Mouse (Mus musculus): ENCODE measurements around the gene Arhgdia. TPM values are rescaled to one million over a fixed set of nuclear protein-coding genes. Genes with fewer than 3 reads are reported as not detected.

The Arhgdia gene
- polyA plus RNA-seq, 1 experiment from 2014 or later, result 458 TPM

DNA sequence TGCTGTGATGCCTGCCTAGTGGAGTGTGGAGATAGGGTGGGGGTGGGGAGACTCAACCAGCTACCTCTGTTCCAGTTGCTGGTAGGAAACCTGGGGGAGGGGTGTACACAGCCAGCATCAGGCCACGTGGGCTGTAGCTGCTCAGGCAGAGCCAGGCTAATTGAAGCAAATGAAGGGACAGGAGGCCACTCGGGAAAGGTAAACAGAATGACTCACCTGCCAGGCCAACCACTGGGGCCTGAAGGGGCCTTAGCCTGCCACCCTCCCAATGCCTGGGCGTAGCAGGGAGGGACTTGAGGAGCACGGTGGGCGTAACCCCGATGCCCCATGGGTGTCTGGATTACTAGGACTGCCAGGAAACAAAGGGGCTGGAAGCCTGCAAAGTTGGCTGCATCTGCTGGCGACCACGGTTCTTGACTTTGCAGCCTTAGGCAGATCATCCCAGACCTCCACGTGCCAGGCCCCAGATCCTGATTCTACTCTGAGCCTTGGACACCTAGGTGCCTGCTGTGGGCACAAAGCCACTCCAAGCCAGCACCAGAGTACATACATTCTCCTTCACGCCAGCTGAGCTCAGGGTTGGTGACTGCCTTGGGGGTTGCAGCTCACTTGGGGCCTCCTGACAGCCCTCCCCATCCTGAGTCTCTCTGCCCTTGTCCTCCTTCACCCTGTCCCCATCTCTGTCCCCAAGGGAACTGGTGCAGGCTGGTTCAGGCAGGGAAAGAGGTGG, 42.0 kb downstream of the Arhgdia start:
- Histone ChIP-seq H3K4me1 (peaks cover 13% of the 10 kb centered on the region), H3K4me2 (no peak overlapping the region), H3K36me3 (replicated peaks) (peaks cover 18% of the 10 kb centered on the region), H3K9ac (peak overlapping the region; percentile 10; the same call in 1 of the 2 replicates), H3K9me3 (no peaks in the 10 kb centered on the region), H3K4me3 (no peak overlapping the region), H3K27ac (peak overlapping the region; percentile 51; the same call in 1 of the 2 replicates), H3K27me3 (replicated peaks) (no peaks in the 10 kb centered on the region)
- ATAC-seq (replicated peaks), result peak; percentile 34; the same call in 1 of the 2 replicates
- 16% methylated on average over 10 of the region's 10 CpGs for WGBS

DNA sequence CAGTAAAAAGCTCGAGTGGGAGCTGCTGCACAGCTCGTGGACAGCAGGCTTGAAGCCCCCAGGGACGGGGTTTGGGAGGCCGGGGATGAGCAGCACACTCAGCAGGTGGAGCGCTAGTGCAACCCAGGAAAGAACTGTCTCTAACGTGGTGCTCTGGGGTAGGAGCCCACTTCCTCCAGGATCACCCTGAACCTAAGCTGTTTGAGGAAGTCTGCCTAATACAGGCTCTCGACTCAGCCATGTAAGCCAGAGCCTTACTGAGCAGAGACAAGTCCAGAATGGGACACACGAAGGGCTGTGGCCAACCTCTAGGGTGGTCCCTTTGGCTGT, 42.5 kb downstream of the Arhgdia start:
- Histone ChIP-seq H3K9ac (no peak overlapping the region), H3K4me1 (peaks cover 13% of the 10 kb centered on the region), H3K9me3 (no peaks in the 10 kb centered on the region), H3K27ac (0 out of 2 replicates have a peak overlapping the region, but pooled peaks have one; percentile 16), H3K4me3 (no peak overlapping the region), H3K27me3 (replicated peaks) (no peaks in the 10 kb centered on the region), H3K4me2 (no peak overlapping the region), H3K36me3 (replicated peaks) (peaks cover 14% of the 10 kb centered on the region)
- no peak; the same call in 1 of the 2 replicates for ATAC-seq (replicated peaks)
- 44% methylated on average over 8 of the region's 8 CpGs for WGBS

DNA sequence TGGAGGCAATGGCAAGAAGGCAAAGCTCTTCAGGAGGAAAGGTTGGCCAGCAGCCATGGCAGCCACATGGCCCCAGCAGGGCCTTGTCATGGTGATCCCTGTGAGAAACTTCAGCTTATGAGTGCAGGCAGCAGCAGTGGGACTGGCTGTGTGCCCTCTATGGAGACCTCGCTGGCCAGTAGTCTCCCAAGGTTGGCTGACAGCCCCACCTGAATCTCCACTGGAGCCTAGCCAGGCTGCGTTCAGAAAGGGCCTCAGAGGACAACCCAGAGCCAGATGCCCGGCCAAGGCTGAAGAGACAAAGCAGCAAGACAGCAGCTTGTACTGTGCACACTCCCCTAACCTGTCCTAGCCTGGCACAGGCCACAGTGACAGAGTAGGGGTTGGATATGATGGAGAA, 42.9 kb downstream of the Arhgdia start:
- ATAC-seq (replicated peaks), result no peak
- H3K36me3 ChIP-seq (replicated peaks), result peaks cover 10% of the 10 kb centered on the region
- no peak overlapping the region for H3K4me3 ChIP-seq
- H3K4me1 ChIP-seq, result peaks cover 13% of the 10 kb centered on the region
- H3K9ac ChIP-seq, result no peak overlapping the region
- peaks cover 2% of the 10 kb centered on the region for H3K27me3 ChIP-seq (replicated peaks)
- H3K27ac ChIP-seq, result no peak overlapping the region
- 79% methylated on average over 3 of the region's 3 CpGs for WGBS
- no peaks in the 10 kb centered on the region for H3K9me3 ChIP-seq
- no peak overlapping the region for H3K4me2 ChIP-seq

DNA sequence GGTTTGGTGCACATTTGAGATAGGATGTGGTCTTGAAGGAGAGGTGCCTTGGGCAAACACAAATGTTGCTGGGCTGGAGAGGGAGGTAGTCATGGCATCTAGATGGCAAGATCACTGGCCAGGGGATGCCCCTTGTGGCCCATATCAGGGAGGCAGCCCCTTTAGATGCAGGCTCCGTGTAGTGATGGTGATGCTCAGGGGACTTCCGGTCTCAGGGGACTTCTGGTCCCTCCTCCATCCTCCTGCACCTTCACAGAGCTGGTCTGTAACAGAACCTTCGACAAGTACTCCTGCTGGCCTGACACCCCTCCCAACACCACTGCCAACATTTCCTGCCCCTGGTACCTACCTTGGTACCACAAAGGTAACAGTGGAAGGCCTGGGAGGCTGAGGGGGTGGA, 45.6 kb downstream of the Arhgdia start:
- Histone ChIP-seq H3K36me3 (replicated peaks) (no peaks in the 10 kb centered on the region), H3K9me3 (no peaks in the 10 kb centered on the region), H3K27me3 (replicated peaks) (peaks cover 29% of the 10 kb centered on the region), H3K27ac (no peak overlapping the region), H3K9ac (no peak overlapping the region), H3K4me1 (peaks cover 17% of the 10 kb centered on the region), H3K4me3 (no peak overlapping the region), H3K4me2 (no peak overlapping the region)
- WGBS, result 83% methylated on average over 3 of the region's 3 CpGs
- ATAC-seq (replicated peaks), result no peak

DNA sequence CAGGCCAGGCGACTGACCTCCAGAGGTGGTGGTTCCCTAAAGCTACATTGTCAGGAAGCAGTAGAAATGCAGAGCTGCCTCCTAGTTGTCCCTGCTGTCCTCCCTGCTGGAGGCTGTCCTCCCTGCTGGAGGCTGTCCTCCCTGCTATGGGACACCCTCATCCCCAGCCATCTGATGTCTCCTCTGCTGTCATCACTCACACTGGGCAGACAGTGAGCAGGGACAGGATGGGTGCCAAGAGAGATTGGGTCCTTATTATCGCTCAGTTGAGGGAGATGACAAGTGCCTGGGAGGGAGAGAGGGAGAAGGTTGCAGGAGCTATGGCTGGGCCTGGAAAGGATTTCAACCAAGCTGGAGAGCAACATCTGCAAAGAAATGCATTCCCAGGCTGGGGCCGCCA, 46.3 kb downstream of the Arhgdia start:
- no peak overlapping the region for H3K9ac ChIP-seq
- H3K4me2 ChIP-seq, result no peak overlapping the region
- no peaks in the 10 kb centered on the region for H3K9me3 ChIP-seq
- peaks cover 36% of the 10 kb centered on the region for H3K27me3 ChIP-seq (replicated peaks)
- H3K36me3 ChIP-seq (replicated peaks), result no peaks in the 10 kb centered on the region
- 75% methylated on average over 3 of the region's 3 CpGs for WGBS
- H3K4me3 ChIP-seq, result no peak overlapping the region
- no peak for ATAC-seq (replicated peaks)
- peaks cover 23% of the 10 kb centered on the region for H3K4me1 ChIP-seq
- H3K27ac ChIP-seq, result no peak overlapping the region

GRCm38 (mm10) chr11:120534093-120534492, 47.3 kb downstream of the Arhgdia start:
- peaks cover 13% of the 10 kb centered on the region for H3K4me1 ChIP-seq

DNA sequence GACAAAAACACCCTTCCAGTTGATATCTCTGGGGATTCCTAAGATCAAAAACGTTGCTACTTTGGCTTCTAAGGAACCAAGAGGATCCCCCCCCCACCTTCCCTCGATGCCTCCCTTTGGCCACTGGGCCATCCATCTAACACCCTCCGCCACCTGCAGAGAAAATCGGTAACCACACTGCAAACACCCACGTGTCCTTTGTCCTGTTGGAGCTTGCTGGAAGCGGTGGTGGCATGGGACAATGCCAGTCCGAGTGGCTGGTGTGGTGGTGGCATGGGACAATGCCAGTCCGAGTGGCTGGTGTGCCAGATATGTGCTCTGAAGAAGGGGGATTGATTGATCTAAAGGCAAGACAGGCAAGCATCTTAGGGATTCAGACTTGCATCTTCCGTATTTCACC, 49.8 kb downstream of the Arhgdia start:
- WGBS, result 32% methylated on average over 9 of the region's 9 CpGs
- no peak overlapping the region for H3K27ac ChIP-seq
- H3K27me3 ChIP-seq (replicated peaks), result peaks cover 64% of the 10 kb centered on the region
- no peaks in the 10 kb centered on the region for H3K9me3 ChIP-seq
- no peak overlapping the region for H3K9ac ChIP-seq
- peaks cover 10% of the 10 kb centered on the region for H3K4me1 ChIP-seq
- no peak overlapping the region for H3K4me3 ChIP-seq
- ATAC-seq (replicated peaks), result no peak
- no peaks in the 10 kb centered on the region for H3K36me3 ChIP-seq (replicated peaks)
- no peak overlapping the region for H3K4me2 ChIP-seq

More at GRCm38 (mm10) chr11:120534093-120534492, 47.3 kb downstream of the Arhgdia start:
- H3K36me3 ChIP-seq (replicated peaks), result no peaks in the 10 kb centered on the region
- peaks cover 46% of the 10 kb centered on the region for H3K27me3 ChIP-seq (replicated peaks)
- no peak overlapping the region for H3K4me2 ChIP-seq
- WGBS, result 84% methylated on average over 8 of the region's 8 CpGs
- H3K9ac ChIP-seq, result no peak overlapping the region
- no peak for ATAC-seq (replicated peaks)
- no peaks in the 10 kb centered on the region for H3K9me3 ChIP-seq
- no peak overlapping the region for H3K27ac ChIP-seq
- no peak overlapping the region for H3K4me3 ChIP-seq

GRCm38 (mm10) chr11:120530085-120530964, 51.1 kb downstream of the Arhgdia start, which contains the start of gene Gcgr:
Gene Gcgr (plus strand): TSS chr11:120530699.
- 8% methylated on average over 51 of the region's 62 CpGs for WGBS
- H3K4me2 ChIP-seq, result peak within 1 kb of the TSS; percentile 50
- H3K4me3 ChIP-seq, result peak within 1 kb of the TSS; percentile 29
- H3K36me3 ChIP-seq (replicated peaks), result no peaks in the 10 kb centered on the region
- no peak within 1 kb of the TSS for H3K9ac ChIP-seq
- H3K27ac ChIP-seq, result no peak within 1 kb of the TSS
- H3K9me3 ChIP-seq, result no peaks in the 10 kb centered on the region
- peaks cover 10% of the 10 kb centered on the region for H3K4me1 ChIP-seq
- peaks cover 64% of the 10 kb centered on the region for H3K27me3 ChIP-seq (replicated peaks)
- ATAC-seq (replicated peaks), result no peak

DNA sequence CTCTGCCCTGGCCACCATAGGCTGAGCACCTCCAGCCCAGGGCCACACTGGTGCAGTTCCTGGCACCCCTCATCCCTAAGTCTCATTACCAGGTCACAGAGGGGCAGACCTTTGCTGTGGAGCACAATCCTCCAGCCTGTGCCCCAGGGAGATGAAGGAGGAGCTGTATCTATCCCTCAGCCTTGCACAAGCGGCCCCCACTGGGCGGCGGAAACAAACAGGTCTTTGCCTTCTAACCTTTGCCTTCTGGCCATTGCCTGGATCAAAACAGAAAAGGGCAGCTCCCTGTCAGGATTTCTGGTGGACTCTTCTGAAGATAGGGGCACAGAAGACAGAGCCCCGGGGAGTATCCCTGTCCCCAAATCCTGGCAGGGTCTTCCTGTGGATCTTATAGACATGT, 52.5 kb downstream of the Arhgdia start:
- Histone ChIP-seq H3K27me3 (replicated peaks) (peaks cover 64% of the 10 kb centered on the region), H3K4me2 (no peak overlapping the region), H3K27ac (no peak overlapping the region), H3K36me3 (replicated peaks) (no peaks in the 10 kb centered on the region), H3K4me3 (no peak overlapping the region), H3K9me3 (no peaks in the 10 kb centered on the region), H3K9ac (no peak overlapping the region), H3K4me1 (peaks cover 10% of the 10 kb centered on the region)
- no peak for ATAC-seq (replicated peaks)
- 41% methylated on average over 4 of the region's 4 CpGs for WGBS

Small RNA genes within 50 kb of the gene (microRNA-seq; reads per million reads assigned to microRNA genes)
- gene Mir6936, result not detected

Other genes with a start within 250 kb of the Arhgdia start
- 4,418 and 4,467 TPM in 2 replicates for gene Actg1, start 233.1 kb downstream of the Arhgdia start, polyA plus RNA-seq (2015; fragmentation: Nextera tagmentation; extraction: Ambion mirVana)
- gene Fscn2, start 220.1 kb downstream of the Arhgdia start, polyA plus RNA-seq (2015; fragmentation: Nextera tagmentation; extraction: Ambion mirVana), result 0.84 and 1.4 TPM in 2 replicates
- gene Faap100, start 202.9 kb downstream of the Arhgdia start, polyA plus RNA-seq (2015; fragmentation: Nextera tagmentation; extraction: Ambion mirVana), result 124 TPM in 2 replicates
- gene Nploc4, start 143.9 kb downstream of the Arhgdia start, polyA plus RNA-seq (2015; fragmentation: Nextera tagmentation; extraction: Ambion mirVana), result 34.2 and 39.1 TPM in 2 replicates
- not detected in 2 replicates for gene Tspan10, start 139.0 kb downstream of the Arhgdia start, polyA plus RNA-seq (2015; fragmentation: Nextera tagmentation; extraction: Ambion mirVana)
- gene Pde6g, start 128.1 kb downstream of the Arhgdia start, polyA plus RNA-seq (2015; fragmentation: Nextera tagmentation; extraction: Ambion mirVana), result 0.39 and 0.52 TPM in 2 replicates
- 9.8 and 11.4 TPM in 2 replicates for gene Oxld1, start 123.6 kb downstream of the Arhgdia start, polyA plus RNA-seq (2015; fragmentation: Nextera tagmentation; extraction: Ambion mirVana)
- 27.9 and 28.1 TPM in 2 replicates for gene Ccdc137, start 123.5 kb downstream of the Arhgdia start, polyA plus RNA-seq (2015; fragmentation: Nextera tagmentation; extraction: Ambion mirVana)
- 63.0 and 64.1 TPM in 2 replicates for gene Arl16, start 114.0 kb downstream of the Arhgdia start, polyA plus RNA-seq (2015; fragmentation: Nextera tagmentation; extraction: Ambion mirVana)
- 112 and 115 TPM in 2 replicates for gene Mrpl12, start 97.0 kb downstream of the Arhgdia start, polyA plus RNA-seq (2015; fragmentation: Nextera tagmentation; extraction: Ambion mirVana)
- gene Slc25a10, start 89.8 kb downstream of the Arhgdia start, polyA plus RNA-seq (2015; fragmentation: Nextera tagmentation; extraction: Ambion mirVana), result 28.6 and 29.2 TPM in 2 replicates
- gene Gcgr, start 50.9 kb downstream of the Arhgdia start, polyA plus RNA-seq (2015; fragmentation: Nextera tagmentation; extraction: Ambion mirVana), result 0.17 and 0.19 TPM in 2 replicates
- gene Mcrip1, start 31.9 kb downstream of the Arhgdia start, polyA plus RNA-seq (2015; fragmentation: Nextera tagmentation; extraction: Ambion mirVana), result 249 and 264 TPM in 2 replicates
- not detected in 2 replicates for gene Ppp1r27, start 30.5 kb downstream of the Arhgdia start, polyA plus RNA-seq (2015; fragmentation: Nextera tagmentation; extraction: Ambion mirVana)
- 256 and 259 TPM in 2 replicates for gene P4hb, start 8.4 kb downstream of the Arhgdia start, polyA plus RNA-seq (2015; fragmentation: Nextera tagmentation; extraction: Ambion mirVana)
- gene Alyref, start 16.7 kb upstream of the Arhgdia start, polyA plus RNA-seq (2015; fragmentation: Nextera tagmentation; extraction: Ambion mirVana), result 225 and 233 TPM in 2 replicates
- 200 and 205 TPM in 2 replicates for gene Anapc11, start 16.8 kb upstream of the Arhgdia start, polyA plus RNA-seq (2015; fragmentation: Nextera tagmentation; extraction: Ambion mirVana)
- gene Npb, start 26.9 kb upstream of the Arhgdia start, polyA plus RNA-seq (2015; fragmentation: Nextera tagmentation; extraction: Ambion mirVana), result 0.59 and 1.3 TPM in 2 replicates
- 222 and 233 TPM in 2 replicates for gene Pcyt2, start 36.3 kb upstream of the Arhgdia start, polyA plus RNA-seq (2015; fragmentation: Nextera tagmentation; extraction: Ambion mirVana)
- gene Sirt7, start 43.6 kb upstream of the Arhgdia start, polyA plus RNA-seq (2015; fragmentation: Nextera tagmentation; extraction: Ambion mirVana), result 45.8 and 48.2 TPM in 2 replicates
- 42.0 and 45.2 TPM in 2 replicates for gene Mafg, start 52.0 kb upstream of the Arhgdia start, polyA plus RNA-seq (2015; fragmentation: Nextera tagmentation; extraction: Ambion mirVana)
- 18.2 and 21.2 TPM in 2 replicates for gene Pycr1, start 62.1 kb upstream of the Arhgdia start, polyA plus RNA-seq (2015; fragmentation: Nextera tagmentation; extraction: Ambion mirVana)
- 0.90 and 1.2 TPM in 2 replicates for gene Myadml2, start 66.5 kb upstream of the Arhgdia start, polyA plus RNA-seq (2015; fragmentation: Nextera tagmentation; extraction: Ambion mirVana)
- 1.4 and 1.8 TPM in 2 replicates for gene Notum, start 79.6 kb upstream of the Arhgdia start, polyA plus RNA-seq (2015; fragmentation: Nextera tagmentation; extraction: Ambion mirVana)
- gene Aspscr1, start 91.3 kb upstream of the Arhgdia start, polyA plus RNA-seq (2015; fragmentation: Nextera tagmentation; extraction: Ambion mirVana), result 149 and 158 TPM in 2 replicates
- 95.6 and 99.7 TPM in 2 replicates for gene Cenpx, start 132.1 kb upstream of the Arhgdia start, polyA plus RNA-seq (2015; fragmentation: Nextera tagmentation; extraction: Ambion mirVana)
- 82.6 and 89.9 TPM in 2 replicates for gene Lrrc45, start 132.3 kb upstream of the Arhgdia start, polyA plus RNA-seq (2015; fragmentation: Nextera tagmentation; extraction: Ambion mirVana)
- gene Rac3, start 139.8 kb upstream of the Arhgdia start, polyA plus RNA-seq (2015; fragmentation: Nextera tagmentation; extraction: Ambion mirVana), result 560 and 572 TPM in 2 replicates
- 6.8 and 7.9 TPM in 2 replicates for gene Dcxr, start 145.7 kb upstream of the Arhgdia start, polyA plus RNA-seq (2015; fragmentation: Nextera tagmentation; extraction: Ambion mirVana)
- 1.2 and 2.2 TPM in 2 replicates for gene Cbr2, start 150.5 kb upstream of the Arhgdia start, polyA plus RNA-seq (2015; fragmentation: Nextera tagmentation; extraction: Ambion mirVana)
- gene Hmga1b, start 181.2 kb upstream of the Arhgdia start, polyA plus RNA-seq (2015; fragmentation: Nextera tagmentation; extraction: Ambion mirVana), result 1.7 and 2.9 TPM in 2 replicates
- 137 and 138 TPM in 2 replicates for gene Rfng, start 202.6 kb upstream of the Arhgdia start, polyA plus RNA-seq (2015; fragmentation: Nextera tagmentation; extraction: Ambion mirVana)
- 296 and 300 TPM in 2 replicates for gene Gps1, start 202.6 kb upstream of the Arhgdia start, polyA plus RNA-seq (2015; fragmentation: Nextera tagmentation; extraction: Ambion mirVana)
- 48.2 and 48.5 TPM in 2 replicates for gene Dus1l, start 214.8 kb upstream of the Arhgdia start, polyA plus RNA-seq (2015; fragmentation: Nextera tagmentation; extraction: Ambion mirVana)
- gene Fasn, start 242.9 kb upstream of the Arhgdia start, polyA plus RNA-seq (2015; fragmentation: Nextera tagmentation; extraction: Ambion mirVana), result 102 and 107 TPM in 2 replicates